Mouse (Mus musculus): ENCODE measurements around the gene Gm4791.

The Gm4791 gene

DNA sequence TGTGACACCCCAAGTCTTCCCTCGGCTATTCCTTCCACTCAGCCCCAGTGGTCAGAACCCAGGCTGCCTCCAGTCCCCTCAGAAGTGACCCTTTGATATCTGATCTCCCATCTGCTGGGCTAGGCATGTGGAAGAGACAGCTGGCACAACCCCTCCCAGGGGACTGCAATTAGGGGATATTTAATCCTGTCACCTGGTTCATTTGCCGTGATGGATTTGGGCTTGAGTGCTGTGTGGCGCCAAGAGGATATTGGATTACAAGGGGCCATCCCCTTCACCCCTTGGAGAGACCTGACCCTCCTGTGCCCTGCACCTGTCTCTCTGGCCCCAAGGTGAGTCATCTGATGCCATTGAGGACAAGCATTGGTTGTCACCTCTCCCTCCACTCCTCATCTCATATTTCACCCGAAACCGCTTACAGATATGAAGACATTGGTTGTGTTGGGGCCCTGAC, at the start of gene Gm4791:
Gm4791 (plus strand) TSS at position 404 of the 454 bp plus-strand sequence.
- WGBS, result 72% methylated on average over 5 of the region's 5 CpGs

- 29% methylated on average over 6 of the region's 6 CpGs for WGBS
These were observed 42.3 kb upstream of the Gm4791 start for GRCm38 (mm10) chr9:46956286-46956685.

DNA sequence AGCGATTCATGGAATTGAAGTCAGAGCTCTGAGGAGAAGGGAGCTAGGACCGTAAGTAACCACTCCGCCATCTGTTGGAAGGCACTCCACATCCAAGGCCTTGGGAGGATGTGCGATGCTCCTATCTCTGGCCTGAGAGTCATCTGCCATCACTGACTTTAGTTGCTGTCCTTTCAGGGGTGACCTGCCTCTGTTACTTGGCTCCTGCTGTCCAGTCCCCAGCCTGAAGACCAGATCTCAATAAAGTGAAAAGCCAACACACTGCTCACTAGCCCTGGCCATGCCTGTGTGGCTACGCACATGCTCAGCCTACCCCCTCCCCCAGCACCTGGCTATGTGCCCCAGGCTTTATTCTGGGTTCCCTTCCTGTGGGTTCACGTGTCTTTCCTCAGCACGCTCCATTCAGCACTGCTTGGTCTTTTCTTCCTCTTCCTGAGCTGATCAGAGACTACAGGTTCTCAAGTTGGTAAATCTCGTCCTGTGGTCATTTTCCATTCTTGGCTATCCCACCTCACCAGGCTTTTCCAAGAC, 41.1 kb upstream of the Gm4791 start:
- 63% methylated on average over 8 of the region's 8 CpGs for WGBS

DNA sequence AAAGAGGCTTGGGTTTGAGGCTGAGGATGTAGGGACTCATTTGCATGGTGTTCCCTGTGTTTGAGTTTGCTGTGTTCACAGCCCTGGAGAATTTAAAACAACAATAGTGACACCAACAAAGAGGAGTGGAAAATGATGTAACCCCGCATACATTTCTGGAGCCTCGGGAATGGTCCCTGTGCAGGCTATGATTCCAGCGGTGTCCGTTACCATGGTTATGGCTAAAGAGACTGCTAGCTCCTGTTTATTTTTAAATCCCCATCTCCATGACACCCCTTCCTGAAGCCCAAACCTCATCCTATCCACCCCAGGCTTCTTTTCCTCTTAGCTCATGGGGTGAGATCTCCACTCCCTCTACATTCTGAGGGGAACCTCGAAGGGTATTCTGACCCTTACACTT, 32.5 kb upstream of the Gm4791 start:
- WGBS, result 37% methylated on average over 5 of the region's 5 CpGs

GRCm38 (mm10) chr9:46968970-46969369, 29.6 kb upstream of the Gm4791 start:
- 41% methylated on average over 6 of the region's 6 CpGs for WGBS

GRCm38 (mm10) chr9:46969406-46969805, 29.1 kb upstream of the Gm4791 start:
- 34% methylated on average over 6 of the region's 6 CpGs for WGBS

- 64% methylated on average over 11 of the region's 11 CpGs for WGBS
These were observed 19.7 kb upstream of the Gm4791 start for GRCm38 (mm10) chr9:46978806-46979205.

DNA sequence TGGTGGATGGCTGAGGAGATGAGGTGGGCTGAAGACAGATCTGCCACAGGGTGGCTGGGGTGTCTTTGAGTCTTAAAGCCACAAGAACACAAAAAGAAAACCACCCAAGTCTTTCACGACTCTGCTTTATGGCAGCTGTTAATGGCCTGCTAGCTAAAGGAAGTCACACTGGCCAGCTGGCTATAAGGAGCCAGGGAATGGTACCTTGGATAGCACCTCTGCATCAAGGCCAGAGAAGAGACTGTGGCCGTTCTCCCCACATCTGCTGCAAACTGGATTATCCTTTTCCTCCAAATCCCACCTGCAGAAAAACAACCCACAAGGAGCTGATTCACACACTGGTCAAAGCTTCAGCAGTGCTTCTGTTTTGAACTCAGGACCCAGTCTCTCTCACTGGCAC, 18.4 kb upstream of the Gm4791 start:
- WGBS, result 69% methylated on average over 2 of the region's 2 CpGs

- 33% methylated on average over 2 of the region's 2 CpGs for WGBS
These were observed 15.1 kb upstream of the Gm4791 start for GRCm38 (mm10) chr9:46983471-46983870.

DNA sequence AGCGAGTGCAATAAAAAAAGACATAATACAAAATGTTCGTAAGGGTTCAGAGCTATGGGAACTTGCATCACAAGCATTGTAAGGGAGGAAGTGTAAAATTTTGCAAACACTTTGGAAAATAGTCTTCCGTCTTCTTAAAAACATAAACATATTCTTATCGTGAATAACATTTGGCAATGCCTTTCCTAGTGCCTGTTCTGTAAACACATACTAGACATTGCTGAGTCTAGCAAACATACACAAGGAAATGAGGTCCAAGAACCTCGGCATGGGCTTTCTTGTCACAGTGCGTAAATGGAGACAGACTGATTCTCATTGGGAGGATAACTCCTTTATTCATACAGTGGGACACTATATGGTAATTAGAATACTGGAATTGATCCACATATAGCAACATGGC, 43.0 kb downstream of the Gm4791 start:
- WGBS, result 60% methylated on average over 6 of the region's 6 CpGs

Data from cerebral cortex, adult 2 months (tissue).